Mouse (Mus musculus) inflammation-experienced regulatory T-cells, adult 16 weeks (primary cell): ENCODE data around the gene Olfr473. TPM values are rescaled to one million over a fixed set of nuclear protein-coding genes. Genes with fewer than 3 reads are reported as not detected.

Source experiments
- polyA plus RNA-seq: library from polyadenylated mRNA; unstranded; fragments of 100-300 nt; shearing (Covaris generic); gene quantifications from one replicate; pipeline ENCODE4 v1.2.1, GENCODE M21; 2017

Gene Olfr473
- not detected for polyA plus RNA-seq

GRCm38 (mm10) chr7:107930146-107930545 is at the start of gene Olfr473:
Olfr473 (plus strand) TSS chr7:107930446.

GRCm38 (mm10) chr7:107897602-107898001 is 32.6 kb upstream of the Olfr473 start, which contains the start of gene Olfr472:
Olfr472 (plus strand) TSS chr7:107897902.

GRCm38 (mm10) chr7:107954343-107954742 is 24.1 kb downstream of the Olfr473 start, which contains the start of gene Olfr474:
Olfr474 (plus strand) TSS chr7:107954643.

GRCm38 (mm10) chr7:107964503-107964902 is 34.3 kb downstream of the Olfr473 start, which contains the start of gene Olfr476:
Olfr476 (plus strand) TSS chr7:107964803.

Other genes with a start within 250 kb of the Olfr473 start
- gene Cyb5r2, start 172.4 kb upstream of the Olfr473 start, polyA plus RNA-seq = not detected
- not detected for gene Ovch2, start 129.2 kb upstream of the Olfr473 start, polyA plus RNA-seq
- gene Olfr467, start 118.2 kb upstream of the Olfr473 start, polyA plus RNA-seq = not detected
- not detected for gene Olfr469, start 104.9 kb upstream of the Olfr473 start, polyA plus RNA-seq
- gene Olfr470, start 83.0 kb upstream of the Olfr473 start, polyA plus RNA-seq = not detected
- gene Olfr472, start 32.5 kb upstream of the Olfr473 start, polyA plus RNA-seq = 0.07 TPM
- gene Olfr474, start 24.2 kb downstream of the Olfr473 start, polyA plus RNA-seq = not detected
- not detected for gene Olfr476, start 34.4 kb downstream of the Olfr473 start, polyA plus RNA-seq
- gene Olfr477, start 56.2 kb downstream of the Olfr473 start, polyA plus RNA-seq = not detected
- gene Olfr478, start 103.5 kb downstream of the Olfr473 start, polyA plus RNA-seq = not detected
- gene Olfr479, start 120.2 kb downstream of the Olfr473 start, polyA plus RNA-seq = not detected
- gene Olfr480, start 136.9 kb downstream of the Olfr473 start, polyA plus RNA-seq = not detected
- gene Olfr481, start 149.4 kb downstream of the Olfr473 start, polyA plus RNA-seq = not detected
- gene Olfr482, start 167.1 kb downstream of the Olfr473 start, polyA plus RNA-seq = 0.16 TPM
- not detected for gene Olfr483, start 170.4 kb downstream of the Olfr473 start, polyA plus RNA-seq
- not detected for gene Olfr484, start 197.0 kb downstream of the Olfr473 start, polyA plus RNA-seq
- gene Olfr485, start 229.4 kb downstream of the Olfr473 start, polyA plus RNA-seq = not detected
- not detected for gene Olfr486, start 242.3 kb downstream of the Olfr473 start, polyA plus RNA-seq